Mouse (Mus musculus): ENCODE data around the gene Ppih. TPM values are rescaled to one million over a fixed set of nuclear protein-coding genes. Genes with fewer than 3 reads are reported as not detected.
"Not testable (repeated sequence)": the region's sequence is repeated elsewhere in the genome, so short reads cannot be mapped to it uniquely, and the experiment has no call there.

Ppih gene
- polyA plus RNA-seq, 1 experiment from 2014 or later: 88.1 TPM

GRCm38 (mm10) chr4:119278784-119279183, 41.6 kb downstream of the Ppih start:
- H3K27me3 ChIP-seq (replicated peaks); H3K9ac ChIP-seq; H3K27ac ChIP-seq; H3K4me2 ChIP-seq; H3K4me3 ChIP-seq; ATAC-seq; H3K9me3 ChIP-seq (replicated peaks): not testable (repeated sequence)
- peaks cover 13% of the 10 kb centered on the region; the same call in 1 of the 2 replicates for H3K4me1 ChIP-seq
- 76% methylated on average over 15 of the region's 15 CpGs for WGBS (ENCODE audit: insufficient replicate concordance)
- H3K36me3 ChIP-seq: peaks cover 95% of the 10 kb centered on the region

GRCm38 (mm10) chr4:119275726-119276125, 44.6 kb downstream of the Ppih start:
- peak overlapping the region; percentile 37 for H3K27ac ChIP-seq
- H3K27me3 ChIP-seq (replicated peaks): no peaks in the 10 kb centered on the region
- no peaks in the 10 kb centered on the region for H3K9me3 ChIP-seq (replicated peaks)
- no peak for ATAC-seq
- WGBS (ENCODE audit: insufficient replicate concordance): 65% methylated on average over 2 of the region's 2 CpGs
- no peak overlapping the region for H3K4me2 ChIP-seq
- no peak overlapping the region for H3K4me3 ChIP-seq
- peaks cover 26% of the 10 kb centered on the region for H3K4me1 ChIP-seq
- peaks cover 95% of the 10 kb centered on the region for H3K36me3 ChIP-seq
- no peak overlapping the region for H3K9ac ChIP-seq

GRCm38 (mm10) chr4:119275226-119275625, 45.1 kb downstream of the Ppih start:
- H3K4me2 ChIP-seq: no peak overlapping the region
- peaks cover 27% of the 10 kb centered on the region for H3K4me1 ChIP-seq
- peaks cover 96% of the 10 kb centered on the region for H3K36me3 ChIP-seq
- H3K9ac ChIP-seq: no peak overlapping the region
- H3K27ac ChIP-seq: peak overlapping the region; percentile 37
- peak; percentile 36 for ATAC-seq
- no peak overlapping the region for H3K4me3 ChIP-seq
- H3K27me3 ChIP-seq (replicated peaks): no peaks in the 10 kb centered on the region
- WGBS (ENCODE audit: insufficient replicate concordance): 13% methylated on average over 2 of the region's 2 CpGs
- no peaks in the 10 kb centered on the region for H3K9me3 ChIP-seq (replicated peaks)

GRCm38 (mm10) chr4:119274627-119275026, 45.7 kb downstream of the Ppih start:
- Histone ChIP-seq H3K36me3 (peaks cover 96% of the 10 kb centered on the region), H3K4me2 (no peak overlapping the region), H3K9ac (no peak overlapping the region), H3K9me3 (replicated peaks) (no peaks in the 10 kb centered on the region), H3K4me1 (peaks cover 27% of the 10 kb centered on the region), H3K27ac (peak overlapping the region; percentile 13; the same call in 1 of the 2 replicates), H3K4me3 (no peak overlapping the region), H3K27me3 (replicated peaks) (no peaks in the 10 kb centered on the region)
- whole genome bisulfite sequencing (ENCODE audit: insufficient replicate concordance): 80% methylated on average over 1 of the region's 1 CpGs
- no peak for ATAC-seq

GRCm38 (mm10) chr4:119266606-119267005, 53.7 kb downstream of the Ppih start:
- Histone ChIP-seq H3K9ac (no peak overlapping the region), H3K27me3 (replicated peaks) (no peaks in the 10 kb centered on the region), H3K9me3 (replicated peaks) (no peaks in the 10 kb centered on the region), H3K4me1 (peaks cover 9% of the 10 kb centered on the region), H3K27ac (no peak overlapping the region), H3K4me2 (no peak overlapping the region), H3K36me3 (peaks cover 23% of the 10 kb centered on the region), H3K4me3 (no peak overlapping the region)
- 53% methylated on average over 13 of the region's 13 CpGs for WGBS (ENCODE audit: insufficient replicate concordance)
- ATAC-seq: no peak

- H3K4me2 ChIP-seq: no peak overlapping the region
- H3K4me1 ChIP-seq: 0 out of 2 replicates have a peak, but pooled peaks cover 5% of the 10 kb centered on the region
- no peaks in the 10 kb centered on the region; the same call in 1 of the 2 replicates for H3K36me3 ChIP-seq
- no peaks in the 10 kb centered on the region for H3K9me3 ChIP-seq (replicated peaks)
- no peak overlapping the region for H3K9ac ChIP-seq
- ATAC-seq: no peak
- H3K27ac ChIP-seq: no peak overlapping the region
- H3K27me3 ChIP-seq (replicated peaks): no peaks in the 10 kb centered on the region
- no peak overlapping the region for H3K4me3 ChIP-seq
- WGBS (ENCODE audit: insufficient replicate concordance): 68% methylated on average over 3 of the region's 3 CpGs
These were observed 56.9 kb downstream of the Ppih start for GRCm38 (mm10) chr4:119263459-119263858.

- no peak for ATAC-seq
These were observed 57.9 kb downstream of the Ppih start for GRCm38 (mm10) chr4:119262483-119262882.

GRCm38 (mm10) chr4:119261087-119261713, 59.1 kb downstream of the Ppih start:
- Histone ChIP-seq H3K27ac (no peak overlapping the region), H3K9me3 (replicated peaks) (no peaks in the 10 kb centered on the region), H3K4me1 (0 out of 2 replicates have a peak, but pooled peaks cover 5% of the 10 kb centered on the region), H3K9ac (no peak overlapping the region), H3K4me3 (no peak overlapping the region), H3K4me2 (no peak overlapping the region), H3K36me3 (no peaks in the 10 kb centered on the region), H3K27me3 (replicated peaks) (no peaks in the 10 kb centered on the region)
- 22% methylated on average over 7 of the region's 7 CpGs for WGBS (ENCODE audit: insufficient replicate concordance)
- no peak for ATAC-seq

More at GRCm38 (mm10) chr4:119262483-119262882, 57.9 kb downstream of the Ppih start:
- Histone ChIP-seq H3K9me3 (replicated peaks) (no peaks in the 10 kb centered on the region), H3K9ac (no peak overlapping the region), H3K4me1 (0 out of 2 replicates have a peak, but pooled peaks cover 5% of the 10 kb centered on the region), H3K27ac (no peak overlapping the region), H3K27me3 (replicated peaks) (no peaks in the 10 kb centered on the region), H3K4me2 (no peak overlapping the region), H3K4me3 (no peak overlapping the region), H3K36me3 (no peaks in the 10 kb centered on the region)
- WGBS (ENCODE audit: insufficient replicate concordance): 78% methylated on average over 5 of the region's 5 CpGs

- H3K4me2 ChIP-seq: no peak overlapping the region
- H3K9me3 ChIP-seq (replicated peaks): no peaks in the 10 kb centered on the region
- H3K9ac ChIP-seq: no peak overlapping the region
- H3K4me1 ChIP-seq: 0 out of 2 replicates have a peak, but pooled peaks cover 5% of the 10 kb centered on the region
- no peak overlapping the region for H3K27ac ChIP-seq
- peaks cover 6% of the 10 kb centered on the region; the same call in 1 of the 2 replicates for H3K27me3 ChIP-seq (replicated peaks)
- ATAC-seq: peak; percentile 57
- WGBS (ENCODE audit: insufficient replicate concordance): 60% methylated on average over 15 of the region's 15 CpGs
- no peak overlapping the region for H3K4me3 ChIP-seq
- H3K36me3 ChIP-seq: no peaks in the 10 kb centered on the region
These were observed 60.7 kb downstream of the Ppih start for GRCm38 (mm10) chr4:119259344-119260254.

- no peak overlapping the region for H3K4me3 ChIP-seq
- WGBS (ENCODE audit: insufficient replicate concordance): 66% methylated on average over 6 of the region's 6 CpGs
- H3K27ac ChIP-seq: no peak overlapping the region
- no peak overlapping the region for H3K9ac ChIP-seq
- H3K4me2 ChIP-seq: no peak overlapping the region
- H3K36me3 ChIP-seq: no peaks in the 10 kb centered on the region
- ATAC-seq: no peak
- H3K27me3 ChIP-seq (replicated peaks): peaks cover 6% of the 10 kb centered on the region; the same call in 1 of the 2 replicates
- H3K4me1 ChIP-seq: 0 out of 2 replicates have a peak, but pooled peaks cover 7% of the 10 kb centered on the region
- H3K9me3 ChIP-seq (replicated peaks): no peaks in the 10 kb centered on the region
These were observed 63.3 kb downstream of the Ppih start for GRCm38 (mm10) chr4:119257083-119257482.

- Histone ChIP-seq H3K4me2 (no peak within 1 kb of the TSS), H3K36me3 (no peaks in the 10 kb centered on the region), H3K9ac (no peak within 1 kb of the TSS), H3K4me1 (0 out of 2 replicates have a peak, but pooled peaks cover 7% of the 10 kb centered on the region), H3K27me3 (replicated peaks) (peaks cover 6% of the 10 kb centered on the region; the same call in 1 of the 2 replicates), H3K27ac (no peak within 1 kb of the TSS), H3K9me3 (replicated peaks) (no peaks in the 10 kb centered on the region), H3K4me3 (no peak within 1 kb of the TSS)
- ATAC-seq: no peak
- WGBS (ENCODE audit: insufficient replicate concordance): 71% methylated on average over 12 of the region's 12 CpGs
These were observed 65.0 kb downstream of the Ppih start, which contains the start of gene Cldn19 for GRCm38 (mm10) chr4:119255351-119255750. TSS of gene Cldn19 (plus strand) at chr4:119255414.
